Mouse (Mus musculus) liver, embryonic 14.5 days (tissue): ENCODE results near the gene Kmt2b. TPM values are rescaled to one million over a fixed set of nuclear protein-coding genes. Genes with fewer than 3 reads are reported as not detected.

Experiments used
- ATAC-seq: fragments of 200-750 bp; cut with Nextera tagmentation; 2 replicates; pipeline ENCODE4 v1.8.0; 2017; ENCODE audit warnings: moderate number of reproducible peaks, mild to moderate bottlenecking, moderate library complexity; ENCODE audit not compliant: insufficient read depth
- DNase-seq, 3 experiments: peaks; one replicate each; pipeline ENCODE4 v3.0.0-alpha.2; 2012 to 2013; ENCODE audit warnings: low read depth in 3 of 3, low spot score in 3 of 3
- H3K27ac ChIP-seq: fragments of 300-500 bp; sonication (generic); 2 replicates; pipeline ENCODE4 v1.5.1; 2014; ENCODE audit warnings: moderate library complexity, mild to moderate bottlenecking, control low read depth, inconsistent platforms
- H3K27me3 ChIP-seq: fragments of 300-500 bp; sonication (generic); 2 replicates; pipeline ENCODE4 v1.6.1; 2014; ENCODE audit warnings: mild to moderate bottlenecking, low read length, moderate library complexity; ENCODE audit not compliant: control insufficient read depth, insufficient read depth
- H3K36me3 ChIP-seq: fragments of 300-500 bp; sonication (generic); replicated peaks from 2 replicates; pipeline ENCODE4 v1.6.1; 2014; ENCODE audit warnings: low read depth; ENCODE audit not compliant: control insufficient read depth, insufficient read depth
- H3K4me1 ChIP-seq, 2 experiments: fragments of 200-500 bp in 1 of 2; fragments of 300-500 bp in 1 of 2; sonication (generic) in 1 of 2; replicated peaks; 2 replicates each; pipeline ENCODE4 v1.6.1; 2012 to 2014; ENCODE audit warnings: antibody characterized with exemption in 1 of 2, inconsistent platforms in 1 of 2, low read length in 1 of 2; ENCODE audit not compliant: control insufficient read depth in 2 of 2, insufficient read depth in 2 of 2
- H3K4me2 ChIP-seq: fragments of 300-500 bp; sonication (generic); 2 replicates; pipeline ENCODE4 v1.6.1; 2014; ENCODE audit warnings: low read depth, mild to moderate bottlenecking, control low read depth, moderate library complexity
- H3K4me3 ChIP-seq, 2 experiments: fragments of 200-500 bp in 1 of 2; fragments of 300-500 bp in 1 of 2; sonication (generic) in 1 of 2; 2 replicates each; pipeline ENCODE4 v1.5.1; 2012 to 2014; ENCODE audit warnings: low read depth in 2 of 2, low read length in 2 of 2, mild to moderate bottlenecking in 2 of 2, control low read depth in 1 of 2, inconsistent platforms in 1 of 2, moderate library complexity in 1 of 2; ENCODE audit not compliant: insufficient read depth in 1 of 2
- H3K9ac ChIP-seq: fragments of 300-500 bp; sonication (generic); replicated peaks from 2 replicates; pipeline ENCODE4 v1.6.1; 2014; ENCODE audit warnings: mild to moderate bottlenecking, control low read depth, moderate library complexity
- H3K9me3 ChIP-seq: fragments of 300-500 bp; sonication (generic); 2 replicates; pipeline ENCODE4 v1.6.1; 2016; ENCODE audit warnings: low read length, mixed read lengths; ENCODE audit not compliant: control insufficient read depth
- CTCF ChIP-seq: IDR thresholded peaks from 2 replicates; pipeline ENCODE4 v1.5.1; 2016; ENCODE audit warnings: antibody characterized with exemption, low read depth, control low read depth
- EP300 ChIP-seq: IDR thresholded peaks from 2 replicates; pipeline ENCODE4 v1.6.1; 2016; ENCODE audit warnings: antibody characterized with exemption, low read depth
- WGBS: fragments of 180-500 bp; shearing (Covaris S2); extraction: QIAGEN DNeasy Blood & Tissue Kit; methylation state at CpG from one replicate; pipeline ENCODE4 v1.1.7; 2014; ENCODE audit not compliant: insufficient replicate concordance; 5-methylcytosine and 5-hydroxymethylcytosine counted together
- polyA plus RNA-seq, 2 experiments: library from polyadenylated mRNA; depleted of rRNA in 1 of 2; stranded (reverse) in 1 of 2; unstranded in 1 of 2; fragments of >200 nt; fragmentation: Nextera tagmentation in 1 of 2; extraction: Ambion mirVana in 1 of 2; gene quantifications; 2 replicates each; pipeline versions ENCODE4 v1.2.1 to v1.2.3; 2012 to 2014

Kmt2b gene
- polyA plus RNA-seq, 2 experiments, result 3.4 to 10.4 TPM

DNA sequence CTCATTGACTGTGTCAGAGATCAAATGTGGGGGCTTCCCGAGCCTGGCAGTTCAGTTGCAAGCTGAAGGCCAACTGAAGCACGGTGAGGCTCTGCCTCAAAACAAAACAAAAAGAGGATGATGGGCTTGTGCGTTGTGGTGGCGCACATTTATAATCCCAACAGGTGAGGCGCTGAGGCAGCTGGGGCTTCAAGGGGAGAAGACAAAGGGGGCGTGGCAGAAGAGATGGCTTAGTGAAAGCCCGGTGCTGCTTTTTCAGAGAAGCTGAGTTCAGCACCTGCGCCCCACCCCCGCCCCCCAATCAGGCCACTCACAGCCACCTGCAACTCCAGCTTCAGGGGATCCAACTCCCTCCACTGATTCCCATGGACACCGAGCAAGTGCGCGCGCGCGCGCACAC lies 19.9 kb upstream of the Kmt2b start:
- WGBS, result 53% methylated on average over 16 of the region's 16 CpGs
- Histone ChIP-seq H3K9me3 (no peaks in the 10 kb centered on the region), H3K36me3 (no peaks in the 10 kb centered on the region), H3K27me3 (no peaks in the 10 kb centered on the region), H3K4me2 (no peak overlapping the region), H3K27ac (no peak overlapping the region), H3K4me3 (no peak overlapping the region), H3K9ac (no peak overlapping the region), H3K4me1 (no peaks in the 10 kb centered on the region)
- TF ChIP-seq EP300, result no peak
- TF ChIP-seq CTCF, result no peak
- ATAC-seq (no peak), DNase-seq (no peak)

DNA sequence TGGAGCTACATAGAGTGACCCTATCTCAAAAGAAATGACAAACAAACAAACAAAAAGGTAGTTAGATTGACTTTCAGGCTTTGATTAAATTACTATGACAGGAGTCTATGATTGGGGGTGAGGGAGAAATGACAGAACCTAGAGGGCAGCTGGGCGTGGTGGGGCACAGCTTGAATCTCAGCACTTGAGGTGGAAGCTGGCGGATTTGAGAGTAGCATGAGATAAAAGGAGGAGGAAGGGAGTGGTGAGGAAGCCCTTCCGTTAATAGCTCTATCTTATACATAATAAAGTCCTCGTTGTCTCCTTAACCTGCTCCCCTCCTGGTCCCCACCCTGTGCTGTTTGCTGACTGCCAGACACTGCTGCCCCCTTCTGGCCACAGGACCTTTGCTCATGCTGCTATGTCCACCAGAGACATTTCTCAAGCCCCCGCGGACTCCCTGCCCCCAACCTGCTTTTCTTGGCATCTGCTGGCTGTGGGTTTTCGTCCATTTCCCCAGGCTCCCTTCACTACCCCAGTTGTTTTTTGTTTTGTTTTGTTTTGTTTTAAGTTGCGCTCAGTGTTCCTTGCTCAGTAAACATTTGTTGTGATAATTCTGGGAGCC lies 19.3 kb upstream of the Kmt2b start:
- no peak overlapping the region for H3K4me2 ChIP-seq
- no peaks in the 10 kb centered on the region for H3K27me3 ChIP-seq
- H3K4me1 ChIP-seq, result no peaks in the 10 kb centered on the region
- no peak overlapping the region for H3K27ac ChIP-seq
- 9% methylated on average over 8 of the region's 8 CpGs for whole genome bisulfite sequencing
- H3K4me3 ChIP-seq, result no peak overlapping the region
- H3K36me3 ChIP-seq, result no peaks in the 10 kb centered on the region
- DNase-seq, result no peak
- no peaks in the 10 kb centered on the region for H3K9me3 ChIP-seq
- no peak for ATAC-seq
- no peak overlapping the region for H3K9ac ChIP-seq
- TF ChIP-seq EP300 (no peak), CTCF (peak; percentile 86)

DNA sequence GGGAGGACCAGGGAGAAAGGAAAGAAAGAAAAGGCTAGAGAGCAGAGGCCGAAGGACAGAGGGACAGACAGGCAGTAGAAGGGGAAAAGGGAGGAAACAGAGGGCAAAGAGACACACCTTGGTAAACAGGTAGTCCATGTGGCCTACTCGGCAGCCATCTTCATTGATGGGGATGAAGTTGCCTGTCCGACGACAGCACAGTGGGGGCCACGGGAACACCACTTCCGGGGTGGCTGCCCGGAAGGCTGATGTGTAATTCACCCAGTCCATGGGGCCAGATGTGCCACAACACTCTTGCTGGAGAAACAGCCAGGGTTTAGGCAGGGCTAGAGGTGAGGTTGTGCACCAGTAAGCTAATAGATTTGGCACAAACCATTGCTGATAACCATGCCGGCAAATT lies 16.4 kb upstream of the Kmt2b start:
- no peaks in the 10 kb centered on the region for H3K27me3 ChIP-seq
- no peak overlapping the region for H3K9ac ChIP-seq
- no peaks in the 10 kb centered on the region for H3K9me3 ChIP-seq
- no peak for DNase-seq
- no peak overlapping the region for H3K4me3 ChIP-seq
- TF ChIP-seq EP300 (no peak), CTCF (no peak)
- no peak overlapping the region for H3K27ac ChIP-seq
- H3K4me1 ChIP-seq, result no peaks in the 10 kb centered on the region; a peak in 2 of 4 replicates
- 70% methylated on average over 8 of the region's 8 CpGs for WGBS
- H3K4me2 ChIP-seq, result no peak overlapping the region
- no peak for ATAC-seq
- H3K36me3 ChIP-seq, result no peaks in the 10 kb centered on the region

DNA sequence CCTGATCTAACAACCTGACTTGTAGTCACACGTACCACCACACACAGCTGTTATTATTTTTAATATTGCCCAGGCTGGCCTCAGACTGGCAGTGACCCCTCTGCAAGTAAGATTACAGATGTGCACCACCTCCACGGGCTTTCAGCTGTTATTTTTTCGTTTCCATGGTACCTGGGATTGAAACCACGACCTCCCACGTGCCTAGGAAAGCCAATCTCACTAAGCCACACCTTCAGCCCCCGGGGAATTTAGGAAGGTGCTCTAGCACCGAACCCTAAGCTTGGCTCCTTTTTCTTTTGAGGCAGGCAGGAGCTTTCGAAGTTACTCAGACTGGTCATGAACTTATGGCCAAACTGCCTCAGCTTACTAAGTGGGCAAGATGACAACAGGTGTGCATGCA lies 15.9 kb upstream of the Kmt2b start:
- DNase-seq, result no peak
- H3K27ac ChIP-seq, result no peak overlapping the region
- H3K27me3 ChIP-seq, result no peaks in the 10 kb centered on the region
- no peak overlapping the region for H3K4me2 ChIP-seq
- no peak overlapping the region for H3K9ac ChIP-seq
- 46% methylated on average over 8 of the region's 8 CpGs for WGBS
- no peak overlapping the region for H3K4me3 ChIP-seq
- no peaks in the 10 kb centered on the region; a peak in 2 of 4 replicates for H3K4me1 ChIP-seq
- TF ChIP-seq EP300 (no peak), CTCF (no peak)
- no peak for ATAC-seq
- no peaks in the 10 kb centered on the region for H3K9me3 ChIP-seq
- H3K36me3 ChIP-seq, result no peaks in the 10 kb centered on the region

DNA sequence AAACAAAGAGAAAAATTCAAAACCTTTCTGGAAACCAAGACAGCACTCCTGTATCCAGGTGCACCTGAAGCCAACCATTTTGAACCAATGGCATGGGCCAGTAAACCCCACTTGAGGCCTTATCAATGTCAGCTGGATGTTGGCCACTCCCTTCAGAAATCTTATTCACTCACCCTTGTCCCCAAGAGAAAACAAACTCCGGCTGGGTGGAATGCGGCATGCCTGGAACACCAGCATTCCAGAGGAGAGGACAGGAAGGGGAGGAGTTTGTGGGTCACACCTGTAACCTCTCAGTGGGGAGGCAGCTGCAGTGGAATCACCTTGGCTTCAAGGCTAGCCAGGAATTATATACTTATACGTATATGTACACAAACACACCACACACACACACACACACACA lies 14.1 kb upstream of the Kmt2b start:
- no peak overlapping the region for H3K4me2 ChIP-seq
- WGBS, result 66% methylated on average over 3 of the region's 3 CpGs
- TF ChIP-seq EP300, result no peak
- TF ChIP-seq CTCF, result no peak
- no peak overlapping the region for H3K27ac ChIP-seq
- no peak for ATAC-seq
- no peak overlapping the region for H3K9ac ChIP-seq
- no peak overlapping the region for H3K4me3 ChIP-seq
- H3K4me1 ChIP-seq, result no peaks in the 10 kb centered on the region; a peak in 2 of 4 replicates
- no peaks in the 10 kb centered on the region for H3K27me3 ChIP-seq
- DNase-seq, result no peak
- no peaks in the 10 kb centered on the region for H3K36me3 ChIP-seq
- no peaks in the 10 kb centered on the region for H3K9me3 ChIP-seq
